Mouse (Mus musculus) CH12.LX (cell line): ENCODE results near the gene Pon3. TPM values are rescaled to one million over a fixed set of nuclear protein-coding genes. Genes with fewer than 3 reads are reported as not detected.

Experiments
- DNase-seq: peaks from one replicate; pipeline ENCODE4 v3.0.0-alpha.2; 2013; ENCODE audit errors: extremely low read depth
- H3K27ac ChIP-seq: 2 replicates; pipeline ENCODE4 v1.5.1; 2012; ENCODE audit warnings: low read depth, mild to moderate bottlenecking, control low read depth, moderate library complexity; ENCODE audit not compliant: insufficient read depth
- H3K27me3 ChIP-seq: replicated peaks from 2 replicates; pipeline ENCODE3; 2012; ENCODE audit warnings: inconsistent platforms
- H3K36me3 ChIP-seq, 2 experiments: replicated peaks in 1 of 2; 2 replicates each; pipeline versions ENCODE3 to v1.6.1; 2012; ENCODE audit warnings: inconsistent platforms in 1 of 2, low read length in 1 of 2, mild to moderate bottlenecking in 1 of 2, mixed read lengths in 1 of 2, moderate library complexity in 1 of 2; ENCODE audit not compliant: control insufficient read depth in 1 of 2, insufficient read depth in 1 of 2
- H3K4me1 ChIP-seq, 2 experiments: 2 replicates each; pipeline ENCODE4 v1.6.1; 2012; ENCODE audit warnings: inconsistent platforms in 1 of 2, moderate library complexity in 1 of 2; ENCODE audit not compliant: insufficient read depth in 2 of 2, control insufficient read depth in 1 of 2
- H3K4me2 ChIP-seq: 2 replicates; pipeline ENCODE4 v1.6.1; 2012; ENCODE audit warnings: low read depth, mild to moderate bottlenecking, control low read depth; ENCODE audit not compliant: poor library complexity, insufficient read depth, severe bottlenecking
- H3K4me3 ChIP-seq, 3 experiments: fragments of 150-350 bp in 1 of 3; sonication (generic) in 1 of 3; replicated peaks in 1 of 3; 2 replicates each; pipeline versions ENCODE3 to v1.5.1; 2011 to 2012; ENCODE audit warnings: low read depth in 2 of 3, low read length in 2 of 3, mild to moderate bottlenecking in 2 of 3, moderate library complexity in 2 of 3, control low read depth in 1 of 3, improper control_type of control experiment in 1 of 3, inconsistent platforms in 1 of 3, mixed read lengths in 1 of 3; ENCODE audit not compliant: poor library complexity in 1 of 3
- H3K79me2 ChIP-seq: replicated peaks from 2 replicates; pipeline ENCODE4 v1.6.1; 2012; ENCODE audit warnings: mild to moderate bottlenecking, moderate library complexity; ENCODE audit not compliant: control insufficient read depth, poor library complexity, insufficient read depth, severe bottlenecking; ENCODE audit errors: extremely low read depth
- H3K9ac ChIP-seq: 2 replicates; pipeline ENCODE4 v1.6.1; 2012; ENCODE audit warnings: low read depth, mild to moderate bottlenecking, control low read depth, moderate library complexity; ENCODE audit not compliant: insufficient read depth
- H3K9me3 ChIP-seq: replicated peaks from 2 replicates; pipeline ENCODE3; 2012; ENCODE audit warnings: low read length, inconsistent platforms, mixed read lengths
- BHLHE40 ChIP-seq: IDR thresholded peaks from 2 replicates; pipeline ENCODE4 v1.6.1; 2011; ENCODE audit warnings: mild to moderate bottlenecking, low read depth, low read length, improper control_type of control experiment
- CHD1 ChIP-seq: IDR thresholded peaks from 2 replicates; pipeline ENCODE4 v1.6.1; 2012; ENCODE audit warnings: low read depth, low read length, improper control_type of control experiment, inconsistent platforms
- CHD2 ChIP-seq: IDR thresholded peaks from 2 replicates; pipeline ENCODE4 v1.6.1; 2011; ENCODE audit warnings: low read length, improper control_type of control experiment
- E2F4 ChIP-seq: IDR thresholded peaks from 2 replicates; pipeline ENCODE4 v1.6.1; 2011; ENCODE audit warnings: low read depth, low read length, improper control_type of control experiment; ENCODE audit not compliant: insufficient replicate concordance
- ELF1 ChIP-seq: IDR thresholded peaks from 2 replicates; pipeline ENCODE4 v1.6.1; 2014; ENCODE audit warnings: low read depth, mild to moderate bottlenecking, inconsistent platforms, low read length, improper control_type of control experiment
- EP300 ChIP-seq: IDR thresholded peaks from 2 replicates; pipeline ENCODE4 v1.6.1; 2011; ENCODE audit warnings: low read length, improper control_type of control experiment
- ETS1 ChIP-seq: conservative IDR thresholded peaks from 2 replicates; pipeline ENCODE4 v1.6.1; 2012; ENCODE audit warnings: low read depth, mild to moderate bottlenecking, inconsistent platforms, low read length, improper control_type of control experiment, moderate library complexity
- GABPA ChIP-seq: IDR thresholded peaks from 2 replicates; pipeline ENCODE4 v1.6.1; 2012; ENCODE audit warnings: low read depth, low read length, improper control_type of control experiment, inconsistent platforms; ENCODE audit not compliant: insufficient replicate concordance
- HCFC1 ChIP-seq: IDR thresholded peaks from 2 replicates; pipeline ENCODE4 v1.6.1; 2012; ENCODE audit warnings: low read depth, mild to moderate bottlenecking, inconsistent platforms, low read length, improper control_type of control experiment
- IRF4 ChIP-seq: IDR thresholded peaks from 2 replicates; pipeline ENCODE4 v1.6.1; 2014; ENCODE audit warnings: low read depth, mild to moderate bottlenecking, inconsistent platforms, low read length, improper control_type of control experiment
- JUN ChIP-seq: IDR thresholded peaks from 2 replicates; pipeline ENCODE4 v1.6.1; 2011; ENCODE audit warnings: low read depth, mild to moderate bottlenecking, low read length, improper control_type of control experiment, moderate library complexity; ENCODE audit not compliant: insufficient read depth
- KAT2A ChIP-seq: IDR thresholded peaks from 2 replicates; pipeline ENCODE4 v1.6.1; 2012; ENCODE audit warnings: low read length, improper control_type of control experiment, inconsistent platforms; ENCODE audit not compliant: insufficient replicate concordance
- MAFK ChIP-seq: IDR thresholded peaks from 2 replicates; pipeline ENCODE4 v1.6.1; 2011; ENCODE audit warnings: low read length, improper control_type of control experiment; ENCODE audit not compliant: insufficient replicate concordance
- MAZ ChIP-seq: IDR thresholded peaks from 2 replicates; pipeline ENCODE4 v1.6.1; 2012; ENCODE audit warnings: low read depth, mild to moderate bottlenecking, inconsistent platforms, low read length, improper control_type of control experiment, moderate library complexity
- MEF2A ChIP-seq: IDR thresholded peaks from 2 replicates; pipeline ENCODE4 v1.6.1; 2014; ENCODE audit warnings: low read depth, mild to moderate bottlenecking, inconsistent platforms, low read length, improper control_type of control experiment, borderline replicate concordance
- MXI1 ChIP-seq: IDR thresholded peaks from 2 replicates; pipeline ENCODE4 v1.6.1; 2011; ENCODE audit warnings: mild to moderate bottlenecking, low read depth, low read length, improper control_type of control experiment
- NRF1 ChIP-seq: IDR thresholded peaks from 2 replicates; pipeline ENCODE4 v1.6.1; 2014; ENCODE audit warnings: low read depth, mild to moderate bottlenecking, inconsistent platforms, low read length, improper control_type of control experiment, moderate library complexity
- POLR2A ChIP-seq: IDR thresholded peaks from 2 replicates; pipeline ENCODE4 v1.6.1; 2011; ENCODE audit warnings: low read depth, mild to moderate bottlenecking, improper control_type of control experiment, low read length
- POLR2AphosphoS2 ChIP-seq: IDR thresholded peaks from 2 replicates; pipeline ENCODE4 v1.6.1; 2011; ENCODE audit warnings: low read depth, low read length, improper control_type of control experiment
- RAD21 ChIP-seq: IDR thresholded peaks from 2 replicates; pipeline ENCODE4 v1.6.1; 2011; ENCODE audit warnings: low read depth, mild to moderate bottlenecking, low read length, improper control_type of control experiment, moderate library complexity
- RCOR1 ChIP-seq: conservative IDR thresholded peaks from 2 replicates; pipeline ENCODE4 v1.6.1; 2012; ENCODE audit warnings: low read depth, mild to moderate bottlenecking, inconsistent platforms, low read length, improper control_type of control experiment
- UBTF ChIP-seq: IDR thresholded peaks from 2 replicates; pipeline ENCODE4 v1.6.1; 2012; ENCODE audit warnings: low read depth, mild to moderate bottlenecking, inconsistent platforms, low read length, improper control_type of control experiment, moderate library complexity
- USF1 ChIP-seq: IDR thresholded peaks from 2 replicates; pipeline ENCODE4 v1.6.1; 2014; ENCODE audit warnings: low read depth, mild to moderate bottlenecking, inconsistent platforms, low read length, improper control_type of control experiment
- ZC3H11A ChIP-seq: IDR thresholded peaks from 2 replicates; pipeline ENCODE4 v1.6.1; 2012; ENCODE audit warnings: low read depth, mild to moderate bottlenecking, inconsistent platforms, low read length, improper control_type of control experiment
- ZMIZ1 ChIP-seq: IDR thresholded peaks from 2 replicates; pipeline ENCODE4 v1.6.1; 2012; ENCODE audit warnings: low read depth, mild to moderate bottlenecking, inconsistent platforms, low read length, improper control_type of control experiment
- dilution Hi-C: fragments of 300-500 bp; cut with MboI; formaldehyde crosslinking; loops from 2 replicates; pipeline ENCODE4 v1.14.3; 2020; ENCODE audit warnings: low sequenced_read_pairs; ENCODE audit not compliant: extremely low pct_unique_long_range_greater_than_20kb, extremely low pct_ligation_motif_present
- in situ Hi-C: fragments of 300-500 bp; cut with MboI; formaldehyde crosslinking; loops from 3 replicates; pipeline ENCODE4 v1.14.3; 2019; ENCODE audit warnings: low sequenced_read_pairs, low pct_ligation_motif_present, low pct_unique_long_range_greater_than_20kb, mixed read lengths
- polyA plus RNA-seq: library from polyadenylated mRNA; unstranded; fragments of >175 nt; gene quantifications from 2 replicates; pipeline ENCODE4 v1.2.1, GENCODE M21; 2012; ENCODE audit warnings: low read depth; ENCODE audit not compliant: insufficient read length
- total RNA-seq, 2 experiments: library from RNA; depleted of rRNA; stranded (reverse); fragments of 300-350 nt in 1 of 2; fragments of >200 nt in 1 of 2; gene quantifications; 2 replicates each; pipeline ENCODE4 v1.2.3; 2012 to 2014

Pon3 gene
- total and polyA plus RNA-seq, 3 experiments, result 13.4 to 33.1 (median 27.5) TPM

DNA sequence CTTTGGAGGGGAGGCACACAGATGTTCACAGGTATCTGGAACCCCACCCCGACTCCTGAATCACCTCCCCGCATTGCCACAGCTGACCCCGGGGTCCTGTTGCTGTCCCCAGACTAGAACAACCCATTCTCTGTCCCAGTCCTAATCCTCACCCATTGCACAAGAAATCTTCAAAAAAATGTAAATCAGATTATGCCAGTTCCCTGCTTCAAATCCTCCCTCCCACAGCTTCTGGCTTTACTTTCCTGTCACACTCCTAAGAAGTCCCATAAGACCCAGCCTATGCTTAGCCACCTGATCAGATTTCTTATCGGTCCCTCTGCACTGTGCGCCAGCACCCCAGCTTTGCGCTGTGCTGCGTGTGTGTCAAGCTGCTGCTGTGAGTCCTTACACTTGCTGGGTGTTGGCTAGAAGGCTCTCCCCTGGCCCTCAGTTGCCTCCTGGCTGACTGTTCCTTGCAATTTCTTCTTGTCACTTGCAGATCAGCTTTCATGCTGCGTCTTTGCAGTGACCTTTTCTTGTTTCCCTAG lies 56.6 kb downstream of the Pon3 start:
- in situ Hi-C loops, result no loop called here
- no peak overlapping the region for H3K9ac ChIP-seq
- H3K79me2 ChIP-seq, result no peaks in the 10 kb centered on the region
- no peaks in the 10 kb centered on the region for H3K9me3 ChIP-seq
- H3K4me1 ChIP-seq, result peaks cover 0 to 4% of the 10 kb centered on the region in 2 experiments; a peak in 1 of 4 replicates
- H3K4me3 ChIP-seq, result no peak overlapping the region
- TF ChIP-seq ELF1 (no peak), ZMIZ1 (no peak), MXI1 (no peak), KAT2A (no peak), IRF4 (no peak), GABPA (no peak), USF1 (no peak), UBTF (no peak), RAD21 (no peak), HCFC1 (no peak), E2F4 (no peak), RCOR1 (no peak), MAZ (no peak), CHD1 (no peak), POLR2AphosphoS2 (no peak), BHLHE40 (no peak), MEF2A (no peak), MAFK (no peak), ETS1 (no peak), POLR2A (no peak)
- H3K4me2 ChIP-seq, result no peak overlapping the region
- dilution Hi-C loops, result no loop called here
- no peaks in the 10 kb centered on the region for H3K36me3 ChIP-seq
- no peak overlapping the region for H3K27ac ChIP-seq
- no peak for DNase-seq
- no peaks in the 10 kb centered on the region for H3K27me3 ChIP-seq

DNA sequence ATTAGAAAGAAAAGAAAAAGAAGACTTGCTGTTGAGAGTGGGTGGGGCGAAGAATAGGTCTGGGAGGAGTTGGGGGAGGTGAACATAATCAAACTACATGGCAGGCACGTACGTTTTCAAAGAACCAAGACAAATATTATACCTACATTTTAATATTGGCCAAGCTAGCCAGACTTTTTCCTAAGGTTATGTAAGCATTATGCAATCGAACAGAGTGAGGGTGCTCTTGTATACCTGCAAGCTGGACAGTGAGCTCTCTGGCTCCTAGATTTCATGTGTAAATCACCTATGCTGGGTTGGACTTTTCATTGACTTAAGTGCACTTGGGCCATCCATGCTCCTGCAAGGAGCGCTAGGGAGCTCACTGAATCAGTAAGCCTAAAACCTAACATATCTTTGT lies 57.5 kb downstream of the Pon3 start:
- H3K4me3 ChIP-seq, result no peak overlapping the region
- DNase-seq, result no peak
- H3K27me3 ChIP-seq, result no peaks in the 10 kb centered on the region
- H3K4me1 ChIP-seq, result peaks cover 0 to 4% of the 10 kb centered on the region in 2 experiments; a peak in 1 of 4 replicates
- TF ChIP-seq RCOR1 (no peak), HCFC1 (no peak), IRF4 (no peak), EP300 (no peak), JUN (no peak), MAFK (no peak), MXI1 (no peak), POLR2AphosphoS2 (no peak), ELF1 (no peak), CHD2 (no peak), ZC3H11A (no peak), GABPA (no peak), NRF1 (no peak), UBTF (no peak), KAT2A (no peak), ZMIZ1 (no peak), E2F4 (no peak), BHLHE40 (no peak)
- H3K9ac ChIP-seq, result no peak overlapping the region
- no peaks in the 10 kb centered on the region for H3K79me2 ChIP-seq
- no peaks in the 10 kb centered on the region for H3K36me3 ChIP-seq
- H3K27ac ChIP-seq, result no peak overlapping the region
- dilution Hi-C loops (no loop called here), in situ Hi-C loops (no loop called here)
- H3K9me3 ChIP-seq, result no peaks in the 10 kb centered on the region
- no peak overlapping the region for H3K4me2 ChIP-seq
